Mouse (Mus musculus) MEL (cell line): Measurements from ENCODE around the gene Arhgap6.

ENCODE experiments used
- CHD2 ChIP-seq: IDR thresholded peaks from 2 replicates; pipeline ENCODE4 v1.6.1; 2011; ENCODE audit warnings: low read length, improper control_type of control experiment
- CTCF ChIP-seq, 3 experiments: IDR thresholded peaks in 2 of 3; conservative IDR thresholded peaks in 1 of 3; 2 replicates each; pipeline ENCODE4 v1.5.1; 2011 to 2012; ENCODE audit warnings: low read length in 3 of 3, low read depth in 2 of 3, mild to moderate bottlenecking in 2 of 3, improper control_type of control experiment in 1 of 3, inconsistent platforms in 1 of 3, mixed read lengths in 1 of 3, moderate library complexity in 1 of 3; ENCODE audit not compliant: control insufficient read depth in 1 of 3, insufficient read depth in 1 of 3, poor library complexity in 1 of 3, severe bottlenecking in 1 of 3
- EP300 ChIP-seq, 2 experiments: IDR thresholded peaks; 2 replicates each; pipeline ENCODE4 v1.6.1; 2011; ENCODE audit warnings: improper control_type of control experiment in 2 of 2, low read length in 2 of 2, low read depth in 1 of 2, mild to moderate bottlenecking in 1 of 2
- GATA1 ChIP-seq: IDR thresholded peaks from 2 replicates; pipeline ENCODE4 v1.6.1; 2011; ENCODE audit warnings: low read depth, low read length, improper control_type of control experiment
- KAT2A ChIP-seq: conservative IDR thresholded peaks from 2 replicates; pipeline ENCODE4 v1.6.1; 2012; ENCODE audit warnings: low read depth, low read length, improper control_type of control experiment, inconsistent platforms
- MYC ChIP-seq: IDR thresholded peaks from 2 replicates; pipeline ENCODE4 v1.6.1; 2011; ENCODE audit warnings: low read depth, mild to moderate bottlenecking, low read length, improper control_type of control experiment, moderate library complexity
- TAL1 ChIP-seq: IDR thresholded peaks from 2 replicates; pipeline ENCODE4 v1.6.1; 2012; ENCODE audit warnings: mild to moderate bottlenecking, inconsistent platforms, low read length, moderate library complexity, mixed read lengths
- TCF12 ChIP-seq: IDR thresholded peaks from 2 replicates; pipeline ENCODE4 v1.6.1; 2014; ENCODE audit warnings: low read depth, mild to moderate bottlenecking, inconsistent platforms, low read length, improper control_type of control experiment, moderate library complexity

GRCm38 (mm10) chrX:169065922-169066321 lies 271.0 kb downstream of the Arhgap6 start:
- peak; percentile 81 for TF ChIP-seq GATA1
- TF ChIP-seq MYC: 0 out of 2 replicates have a peak, but pooled peaks have one; percentile 50
- no peak for TF ChIP-seq CHD2
- peak; percentile 89 to 92 for TF ChIP-seq EP300 (IDR thresholded peaks at IDR 0.05; ENCODE audit: low read depth in 1 of 2, low read length in 2 of 2)
- no peak for TF ChIP-seq CTCF (IDR thresholded peaks at IDR 0.05 in 2 of 3, conservative IDR thresholded peaks at IDR 0.05 in 1 of 3; ENCODE audit: control insufficient read depth in 1 of 3, insufficient read depth in 1 of 3, low read depth in 2 of 3, low read length in 3 of 3, poor library complexity in 1 of 3, severe bottlenecking in 1 of 3)
- peak; percentile 93 for TF ChIP-seq TAL1
- no peak for TF ChIP-seq KAT2A
- peak; percentile 89 for TF ChIP-seq TCF12
